Mouse (Mus musculus) CH12.LX (cell line): ENCODE data around the gene Gpr15.

Experiments used
- CTCF ChIP-seq, 2 experiments: IDR thresholded peaks in 1 of 2; conservative IDR thresholded peaks in 1 of 2; 2 replicates each; pipeline ENCODE4 v1.5.1; 2011 to 2012; ENCODE audit warnings: low read depth in 2 of 2, low read length in 2 of 2, improper control_type of control experiment in 1 of 2, inconsistent platforms in 1 of 2, mild to moderate bottlenecking in 1 of 2, moderate library complexity in 1 of 2
- ELF1 ChIP-seq: IDR thresholded peaks from 2 replicates; pipeline ENCODE4 v1.6.1; 2014; ENCODE audit warnings: low read depth, mild to moderate bottlenecking, inconsistent platforms, low read length, improper control_type of control experiment
- JUND ChIP-seq: conservative IDR thresholded peaks from 2 replicates; pipeline ENCODE4 v1.6.1; 2011; ENCODE audit warnings: low read depth, low read length, improper control_type of control experiment
- POLR2A ChIP-seq: IDR thresholded peaks from 2 replicates; pipeline ENCODE4 v1.6.1; 2011; ENCODE audit warnings: low read depth, mild to moderate bottlenecking, improper control_type of control experiment, low read length
- USF2 ChIP-seq: conservative IDR thresholded peaks from 2 replicates; pipeline ENCODE4 v1.6.1; 2011; ENCODE audit warnings: low read depth, low read length, improper control_type of control experiment
- ZNF384 ChIP-seq: IDR thresholded peaks from 2 replicates; pipeline ENCODE4 v1.6.1; 2012; ENCODE audit warnings: low read depth, low read length, improper control_type of control experiment, inconsistent platforms

DNA sequence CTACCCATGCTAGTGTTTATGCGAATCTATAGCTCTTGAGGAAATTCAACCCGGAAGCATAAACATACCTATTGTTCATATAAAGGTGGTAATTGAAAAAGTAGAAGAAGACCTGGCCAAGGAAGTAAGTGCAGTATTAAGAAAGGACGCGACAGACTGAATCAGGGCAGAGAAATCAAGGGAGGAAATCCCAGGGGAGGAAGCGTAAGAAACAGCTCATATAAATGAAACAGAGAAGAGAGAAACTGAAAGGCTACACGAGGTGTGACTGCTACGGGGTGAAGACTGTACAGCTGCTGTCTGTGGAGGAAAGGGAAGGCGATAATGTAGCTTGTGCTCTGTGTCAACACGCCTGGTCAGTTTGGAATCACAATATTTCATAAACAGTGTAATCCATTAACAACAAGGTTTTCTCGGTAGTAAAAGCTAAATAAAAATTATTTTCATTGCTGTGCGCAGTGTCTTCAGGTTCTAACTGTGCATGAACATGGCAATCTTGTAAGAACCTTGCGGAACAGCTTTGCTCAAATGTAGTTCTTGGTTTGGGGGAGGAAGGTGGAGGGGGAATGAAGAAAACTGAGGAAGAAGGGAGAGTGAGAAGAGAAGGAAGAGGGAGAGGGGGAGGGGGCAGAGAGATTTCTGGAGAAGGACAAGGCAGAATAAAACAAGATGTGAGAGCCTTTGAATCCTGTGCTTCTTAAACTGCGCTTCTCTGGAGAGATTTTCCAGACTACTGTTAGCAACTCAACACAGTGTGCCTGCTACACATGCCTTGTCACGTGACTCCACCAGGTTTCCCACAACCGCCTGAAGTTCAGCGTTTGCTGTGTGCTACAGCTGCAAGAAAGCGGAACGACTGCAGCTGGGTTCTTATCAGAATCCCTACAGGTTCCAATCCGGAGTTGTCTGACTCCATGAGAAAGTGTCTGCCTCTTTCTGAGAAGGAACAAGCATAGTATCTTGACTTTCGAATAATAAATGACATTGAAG, 33.0 kb downstream of the Gpr15 start:
- TF ChIP-seq USF2 = peak; percentile 99
- peak; percentile 67; the same call in 1 of the 2 replicates for TF ChIP-seq JUND
- no peak for TF ChIP-seq ZNF384
- TF ChIP-seq POLR2A = peak; percentile 68
- no peak for TF ChIP-seq CTCF (conservative IDR thresholded peaks at IDR 0.05 in 1 of 2, IDR thresholded peaks at IDR 0.05 in 1 of 2; ENCODE audit: low read depth in 2 of 2, low read length in 2 of 2)
- peak; percentile 76 for TF ChIP-seq ELF1
